Comparison of ENCODE assay signal across 8 mouse cellular contexts in genomic region chr12:51741690-51742089, GRCm38 (mm10). TPM values are rescaled to one million over a fixed set of nuclear protein-coding genes. Genes with fewer than 3 reads are reported as not detected.
DNase-seq lines count a peak whose midpoint lies in the region; ATAC-seq and TF ChIP-seq lines count a peak whose summit lies in the region.

No protein-coding gene starts in this region.

- no peaks in the 10 kb centered on the region for H3K27me3 ChIP-seq in intestine, postnatal 0 days (replicated peaks; ENCODE audit: control insufficient read depth, insufficient read depth, low read length)

- H3K27ac ChIP-seq in intestine, postnatal 0 days (ENCODE audit: low read depth, low read length), result no peak overlapping the region

- H3K4me1 ChIP-seq in intestine, postnatal 0 days (replicated peaks; ENCODE audit: control insufficient read depth, insufficient read depth, low read length), result no peaks in the 10 kb centered on the region

- no peak overlapping the region for H3K4me2 ChIP-seq in intestine, postnatal 0 days (replicated peaks; ENCODE audit: low read depth)

- TF ChIP-seq CTCF in intestine, postnatal 0 days (IDR thresholded peaks at IDR 0.05; ENCODE audit: low read depth), result peak; percentile 77

- 81% methylated on average over 6 of the region's 6 CpGs for WGBS in intestine, postnatal 0 days

- H3K4me3 ChIP-seq in intestine, postnatal 0 days (ENCODE audit: low read depth, low read length), result no peak overlapping the region

- H3K9ac ChIP-seq in intestine, postnatal 0 days (ENCODE audit: low read depth, low read length), result no peak overlapping the region

- intact Hi-C loops in gastrocnemius, postnatal 36 days (cut with DNase I), result loop anchor here (2.0 to 10.0 kb wide), 2 partner anchors 75 to 337 kb away; no protein-coding TSS in a partner anchor

- H3K9me3 ChIP-seq in intestine, postnatal 0 days (ENCODE audit: control insufficient read depth), result no peaks in the 10 kb centered on the region

- peak; percentile 47 for DNase-seq in gastrocnemius, postnatal 10 days
- DNase-seq in gastrocnemius, postnatal 36 days, result no peak
- peak; percentile 29 for DNase-seq in spleen, adult 12 weeks (ENCODE audit: low spot score)
- DNase-seq in spleen, postnatal 36 days (ENCODE audit: low spot score in 2 of 2), result no peak
- DNase-seq in c-Kit-positive CD71-positive TER-119-negative erythroid progenitor cells, embryonic 14.5 days (ENCODE audit: low read depth), result peak; percentile 22
- peak; percentile 37 for DNase-seq in retina, embryonic 14.5 days (ENCODE audit: low spot score)
- DNase-seq in urinary bladder, adult 18-20 months (ENCODE audit: low spot score in 2 of 2), result no peak

- H3K36me3 ChIP-seq in intestine, postnatal 0 days (ENCODE audit: control insufficient read depth, insufficient read depth), result peaks cover 42% of the 10 kb centered on the region

- ATAC-seq in intestine, postnatal 0 days, result no peak

RNA-seq across cellular contexts. Expression of gene Strn3, which starts 50.0 kb away (rescaled TPM):
- total RNA-seq in gastrocnemius, postnatal 10 days (2021), result 100 to 1,000 TPM; 137 to 138 TPM
- 100 to 1,000 TPM; 129 to 132 TPM for total RNA-seq in gastrocnemius, postnatal 36 days (2021)
- polyA plus RNA-seq in intestine, postnatal 0 days (2015; fragmentation: Nextera tagmentation; extraction: Ambion mirVana), result 22.2 and 22.9 TPM in 2 replicates

RNA-seq across cellular contexts. Expression of gene Ap4s1, which starts 50.9 kb away (rescaled TPM):
- total RNA-seq in gastrocnemius, postnatal 10 days (2021), result 10 to 100 TPM; 40.6 to 43.7 TPM
- total RNA-seq in gastrocnemius, postnatal 36 days (2021), result 10 to 100 TPM; 50.4 to 56.7 TPM
- polyA plus RNA-seq in intestine, postnatal 0 days (2015; fragmentation: Nextera tagmentation; extraction: Ambion mirVana), result 24.0 and 25.7 TPM in 2 replicates

Comparison
In these comparisons a context has a peak if more than half of its experiments do, and no peak if none do; other contexts are left out.
1. DNase-seq: peak in gastrocnemius, postnatal 10 days (single experiment), spleen, adult 12 weeks (single experiment), c-Kit-positive CD71-positive TER-119-negative erythroid progenitor cells, embryonic 14.5 days (single experiment) and retina, embryonic 14.5 days (single experiment); none in gastrocnemius, postnatal 36 days (0 of 2), spleen, postnatal 36 days (0 of 2) and urinary bladder, adult 18-20 months (0 of 2).